Mouse (Mus musculus) limb, embryonic 14.5 days (tissue): ENCODE measurements at regions not wholly inside any gene's neighbourhood (a gene's known extent, or its start where the extent isn't known, plus 50 kb on each side); places are given as distances from the start of the nearest gene placed in this dataset.

Source experiments
- ATAC-seq: fragments of 200-750 bp; cut with Nextera tagmentation; 2 replicates; pipeline ENCODE4 v1.8.0; 2017; ENCODE audit warnings: low read depth, moderate number of reproducible peaks, moderate TSS enrichment; ENCODE audit not compliant: low FRiP score
- DNase-seq: peaks from one replicate; pipeline ENCODE4 v3.0.0-alpha.2; 2015; ENCODE audit warnings: low spot score
- H3K27ac ChIP-seq: fragments of 300-500 bp; sonication (generic); replicated peaks from 2 replicates; pipeline ENCODE4 v1.5.1; 2014; ENCODE audit warnings: low read depth, mild to moderate bottlenecking, low read length, moderate library complexity, mixed read lengths
- H3K27me3 ChIP-seq: fragments of 300-500 bp; sonication (generic); 2 replicates; pipeline ENCODE4 v1.6.1; 2014; ENCODE audit warnings: low read length, mixed read lengths; ENCODE audit not compliant: control insufficient read depth, insufficient read depth
- H3K36me3 ChIP-seq: fragments of 300-500 bp; sonication (generic); 2 replicates; pipeline ENCODE4 v1.6.1; 2014; ENCODE audit warnings: mild to moderate bottlenecking, low read length, moderate library complexity, mixed read lengths; ENCODE audit not compliant: control insufficient read depth, insufficient read depth
- H3K4me1 ChIP-seq: fragments of 300-500 bp; sonication (generic); 2 replicates; pipeline ENCODE4 v1.6.1; 2014; ENCODE audit warnings: antibody characterized with exemption, low read length, mixed read lengths; ENCODE audit not compliant: control insufficient read depth, insufficient read depth
- H3K4me2 ChIP-seq: fragments of 300-500 bp; sonication (generic); replicated peaks from 2 replicates; pipeline ENCODE4 v1.6.1; 2014; ENCODE audit warnings: low read depth, mild to moderate bottlenecking, low read length, moderate library complexity; ENCODE audit not compliant: severe bottlenecking
- H3K4me3 ChIP-seq: fragments of 300-500 bp; sonication (generic); replicated peaks from 2 replicates; pipeline ENCODE4 v1.5.1; 2014; ENCODE audit warnings: low read length
- H3K9ac ChIP-seq: fragments of 300-500 bp; sonication (generic); 2 replicates; pipeline ENCODE4 v1.6.1; 2014; ENCODE audit warnings: mild to moderate bottlenecking, low read depth, low read length, moderate library complexity; ENCODE audit not compliant: severe bottlenecking
- H3K9me3 ChIP-seq: fragments of 300-500 bp; sonication (generic); 2 replicates; pipeline ENCODE4 v1.6.1; 2016; ENCODE audit warnings: low read length; ENCODE audit not compliant: control insufficient read depth
- POLR2A ChIP-seq: fragments of 200-500 bp; IDR thresholded peaks from 2 replicates; pipeline ENCODE4 v1.8.0; 2012; ENCODE audit warnings: inconsistent platforms, mild to moderate bottlenecking, moderate library complexity, borderline replicate concordance; ENCODE audit not compliant: insufficient read depth, insufficient read length; ENCODE audit errors: extremely low read depth
- WGBS: fragments of 180-500 bp; shearing (Covaris S2); extraction: QIAGEN DNeasy Blood & Tissue Kit; methylation state at CpG from one replicate; pipeline ENCODE4 v1.1.7; 2014; 5-methylcytosine and 5-hydroxymethylcytosine counted together

DNA sequence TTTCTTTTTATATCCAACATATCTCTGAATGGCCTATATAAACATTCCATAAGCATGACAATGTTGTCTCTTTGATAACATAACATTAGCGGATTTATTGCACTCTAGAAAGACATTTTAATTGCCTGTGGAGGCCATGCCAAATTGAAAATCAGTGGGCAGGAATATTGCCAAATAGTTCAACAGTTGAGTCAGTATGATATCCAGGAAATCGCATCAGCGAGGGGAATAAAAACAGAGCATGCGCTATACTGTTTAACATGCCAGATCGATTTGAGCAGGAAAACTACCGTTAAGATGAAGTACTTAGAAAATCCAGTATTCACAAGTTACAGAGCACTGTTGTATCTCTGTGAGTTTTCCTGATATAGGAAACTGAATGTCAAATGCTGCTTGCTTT, 1238.6 kb upstream of the Tenm3 start:
- ATAC-seq (0 out of 2 replicates have a peak, but pooled peaks have one; percentile 47), DNase-seq (peak; percentile 50)
- TF ChIP-seq POLR2A, result no peak
- Histone ChIP-seq H3K27me3 (no peaks in the 10 kb centered on the region), H3K36me3 (no peaks in the 10 kb centered on the region), H3K9me3 (no peaks in the 10 kb centered on the region), H3K4me3 (no peak overlapping the region), H3K27ac (peak overlapping the region; percentile 21; the same call in 1 of the 2 replicates), H3K9ac (no peak overlapping the region), H3K4me2 (no peak overlapping the region), H3K4me1 (0 out of 2 replicates have a peak, but pooled peaks cover 2% of the 10 kb centered on the region)
- 57% methylated on average over 6 of the region's 6 CpGs for WGBS

DNA sequence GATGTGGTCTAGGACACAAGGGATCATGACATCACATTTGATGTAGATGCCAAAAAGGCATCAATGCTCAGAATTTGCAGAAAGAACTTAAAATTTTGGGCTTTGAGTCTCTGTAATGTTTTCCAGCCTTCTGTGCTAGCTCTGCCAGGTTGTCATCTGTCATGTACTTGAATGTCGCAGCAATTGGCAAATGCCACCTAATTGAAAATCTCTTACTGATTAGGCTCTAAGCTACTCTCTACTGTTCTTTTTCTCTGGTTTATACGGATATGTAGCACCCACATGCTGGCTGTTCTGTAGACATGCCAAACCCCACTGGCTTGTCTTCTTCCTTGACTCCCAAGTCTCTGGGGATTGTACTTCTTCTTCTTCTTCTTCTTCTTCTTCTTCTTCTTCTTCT, 1193.3 kb upstream of the Tenm3 start:
- Histone ChIP-seq H3K9ac (no peak overlapping the region), H3K4me1 (no peaks in the 10 kb centered on the region), H3K4me3 (no peak overlapping the region), H3K27ac (no peak overlapping the region), H3K4me2 (no peak overlapping the region), H3K9me3 (no peaks in the 10 kb centered on the region), H3K27me3 (no peaks in the 10 kb centered on the region), H3K36me3 (no peaks in the 10 kb centered on the region)
- WGBS, result 80% methylated on average over 2 of the region's 2 CpGs
- ATAC-seq (no peak), DNase-seq (no peak)
- TF ChIP-seq POLR2A, result no peak

DNA sequence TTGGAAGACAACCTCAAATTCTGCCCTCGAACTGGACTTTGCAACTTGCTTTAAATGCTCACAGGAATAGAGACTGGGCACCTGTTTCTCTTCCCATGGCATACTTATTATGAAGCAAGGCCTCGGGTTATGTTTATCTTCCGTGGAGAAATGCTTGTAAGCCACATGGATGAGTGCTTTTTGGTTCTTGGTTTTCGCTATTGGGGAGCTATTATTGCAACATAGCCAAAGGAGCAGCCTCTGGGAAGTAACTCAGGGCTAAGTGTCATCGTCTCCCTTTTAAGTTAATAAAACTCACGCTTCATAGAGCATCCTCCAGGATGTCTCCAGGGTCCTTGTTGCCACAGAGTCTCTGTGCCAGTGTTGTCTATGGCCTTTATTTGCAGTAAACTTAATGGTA, 1183.8 kb upstream of the Tenm3 start:
- Histone ChIP-seq H3K9me3 (no peaks in the 10 kb centered on the region), H3K27me3 (no peaks in the 10 kb centered on the region), H3K9ac (no peak overlapping the region), H3K4me3 (no peak overlapping the region), H3K4me1 (no peaks in the 10 kb centered on the region), H3K4me2 (no peak overlapping the region), H3K27ac (no peak overlapping the region), H3K36me3 (no peaks in the 10 kb centered on the region)
- TF ChIP-seq POLR2A, result no peak
- DNase-seq (no peak), ATAC-seq (no peak)
- WGBS, result 74% methylated on average over 6 of the region's 6 CpGs

DNA sequence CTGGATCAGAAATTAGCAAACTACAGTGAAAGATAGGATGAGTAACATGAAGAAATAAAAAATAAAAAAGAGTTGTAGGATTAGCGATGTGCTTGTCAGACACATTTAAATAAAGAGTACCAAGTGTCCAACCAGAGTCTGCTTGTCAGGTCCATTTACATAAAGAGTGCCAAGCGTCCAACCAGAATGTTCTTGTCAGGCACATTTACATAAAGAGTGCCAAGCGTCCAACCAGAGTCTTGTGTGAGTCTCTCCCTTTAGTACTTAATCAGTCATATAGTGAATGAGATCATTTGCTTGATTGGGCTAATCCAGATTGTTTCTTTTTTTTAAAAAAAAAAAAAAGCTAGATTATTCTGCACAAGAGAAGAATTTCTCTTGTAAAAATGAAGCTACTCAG, 1163.8 kb upstream of the Tenm3 start:
- no peak overlapping the region for H3K9ac ChIP-seq
- H3K4me1 ChIP-seq, result no peaks in the 10 kb centered on the region
- no peak overlapping the region for H3K27ac ChIP-seq
- DNase-seq (no peak), ATAC-seq (no peak)
- no peak overlapping the region for H3K4me3 ChIP-seq
- no peaks in the 10 kb centered on the region for H3K27me3 ChIP-seq
- WGBS, result 82% methylated on average over 3 of the region's 3 CpGs
- no peaks in the 10 kb centered on the region for H3K36me3 ChIP-seq
- H3K4me2 ChIP-seq, result no peak overlapping the region
- H3K9me3 ChIP-seq, result peaks cover 5% of the 10 kb centered on the region
- no peak for TF ChIP-seq POLR2A

DNA sequence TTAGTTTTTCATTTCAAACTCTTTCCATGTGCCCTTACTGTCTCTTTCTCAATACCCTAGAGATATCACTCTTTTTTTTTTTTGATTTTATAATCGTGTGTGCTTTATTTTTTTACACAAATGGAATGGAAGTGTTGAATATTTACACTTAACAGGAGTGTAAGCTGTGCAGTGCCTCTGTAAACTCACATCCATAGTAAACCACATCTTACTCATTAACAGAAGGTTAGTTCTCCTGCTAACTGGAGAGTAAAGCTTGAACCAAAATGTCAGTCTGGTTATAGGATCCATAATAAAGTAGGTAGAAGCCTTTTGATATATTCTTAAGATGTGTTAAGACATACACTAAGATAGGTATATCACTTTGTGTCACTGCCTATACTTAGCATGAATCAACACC, 1160.5 kb upstream of the Tenm3 start:
- no peak overlapping the region for H3K9ac ChIP-seq
- H3K4me3 ChIP-seq, result no peak overlapping the region
- H3K4me2 ChIP-seq, result no peak overlapping the region
- H3K27me3 ChIP-seq, result no peaks in the 10 kb centered on the region
- H3K27ac ChIP-seq, result no peak overlapping the region
- H3K36me3 ChIP-seq, result no peaks in the 10 kb centered on the region
- 45% methylated on average over 1 of the region's 1 CpGs for WGBS
- no peak for TF ChIP-seq POLR2A
- DNase-seq (no peak), ATAC-seq (no peak)
- H3K4me1 ChIP-seq, result no peaks in the 10 kb centered on the region
- no peaks in the 10 kb centered on the region for H3K9me3 ChIP-seq

DNA sequence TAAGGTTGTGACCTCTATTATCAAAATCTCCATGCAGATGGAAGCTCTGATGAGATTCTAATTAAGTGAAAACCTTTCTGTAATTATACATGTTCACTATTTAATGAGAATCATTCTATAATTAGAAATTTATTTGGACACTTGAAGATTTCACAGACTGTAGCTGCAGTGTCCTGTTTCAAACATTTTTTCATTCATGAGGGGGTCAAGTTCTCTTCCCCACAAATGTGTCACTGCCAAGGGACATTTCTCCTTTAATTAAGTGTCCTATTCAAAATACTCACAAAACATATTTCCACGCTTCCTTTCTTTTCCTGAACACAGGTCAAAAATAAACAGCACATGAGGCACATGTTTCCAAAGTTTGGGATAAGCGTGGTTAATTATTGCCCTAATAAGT, 1159.9 kb upstream of the Tenm3 start:
- Histone ChIP-seq H3K4me1 (no peaks in the 10 kb centered on the region), H3K27ac (no peak overlapping the region), H3K9ac (no peak overlapping the region), H3K4me3 (no peak overlapping the region), H3K36me3 (no peaks in the 10 kb centered on the region), H3K27me3 (no peaks in the 10 kb centered on the region), H3K9me3 (no peaks in the 10 kb centered on the region), H3K4me2 (no peak overlapping the region)
- TF ChIP-seq POLR2A, result no peak
- DNase-seq (no peak), ATAC-seq (no peak)
- WGBS, result 80% methylated on average over 2 of the region's 2 CpGs
